Mouse (Mus musculus) adrenal gland, postnatal 25 days (tissue): Measurements from ENCODE around the gene Mybpc2. TPM values are rescaled to one million over a fixed set of nuclear protein-coding genes. Genes with fewer than 3 reads are reported as not detected.

Experiments
- DNase-seq: peaks from one replicate; pipeline ENCODE4 v3.0.0; 2021; ENCODE audit warnings: mixed read lengths
- microRNA-seq, 2 experiments: library from miRNA; unstranded; fragments of <30 nt; microRNA quantifications; one replicate each; pipeline ENCODE4 v1.2.0; 2021
- total RNA-seq: library from RNA; stranded (reverse); gene quantifications from 2 replicates; pipeline ENCODE4 v1.2.3, GENCODE M21; 2021

Gene Mybpc2
- total RNA-seq, 1 experiment from 2014 or later = not detected

DNA sequence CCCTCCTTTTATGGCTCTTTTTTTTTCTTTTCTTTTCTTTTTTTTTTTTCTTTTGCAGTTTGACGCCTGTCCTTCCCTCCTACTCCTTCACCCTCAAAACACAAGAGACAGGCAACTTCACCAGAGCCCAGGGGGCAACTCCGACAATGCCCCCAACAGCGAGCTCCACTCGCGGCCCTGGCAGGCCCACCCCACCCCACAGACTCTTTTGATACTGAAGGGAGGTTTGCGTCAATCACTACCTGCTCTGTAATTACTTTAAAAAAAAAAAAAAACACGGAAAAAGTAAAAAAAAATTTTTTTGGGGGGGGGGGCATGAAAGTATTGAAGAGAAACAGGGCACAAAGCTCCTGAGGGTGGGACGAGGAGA is 61.4 kb downstream of the Mybpc2 start:
- DNase-seq = no peak

- no peak for DNase-seq
Measured at GRCm38 (mm10) chr7:44462218-44463055, 62.0 kb downstream of the Mybpc2 start.

- no peak for DNase-seq
Measured at GRCm38 (mm10) chr7:44461503-44462217, 62.8 kb downstream of the Mybpc2 start.

GRCm38 (mm10) chr7:44460767-44461502 is 63.5 kb downstream of the Mybpc2 start:
- no peak for DNase-seq

DNA sequence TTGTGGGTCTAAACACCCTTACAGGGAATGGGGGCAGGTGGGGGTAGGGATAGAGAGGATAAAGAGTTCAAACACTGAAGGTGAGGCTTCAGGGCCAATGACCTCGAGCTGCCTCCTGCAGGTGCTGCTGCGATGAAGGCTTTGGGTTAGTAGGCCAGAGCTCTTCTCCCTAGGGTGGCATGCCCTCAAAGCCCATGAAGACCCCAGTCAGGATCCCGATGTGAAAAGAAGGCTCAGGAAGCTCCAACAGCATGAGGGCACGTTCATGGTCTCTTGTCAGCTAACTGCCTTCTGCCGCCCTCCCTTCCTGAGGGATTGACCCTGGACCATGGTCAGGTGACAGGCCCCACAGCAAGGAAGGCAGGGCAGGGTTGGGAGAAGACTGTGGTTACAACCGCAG is 64.4 kb downstream of the Mybpc2 start:
- DNase-seq = no peak

GRCm38 (mm10) chr7:44456302-44456701 is 68.2 kb downstream of the Mybpc2 start:
- no peak for DNase-seq

DNA sequence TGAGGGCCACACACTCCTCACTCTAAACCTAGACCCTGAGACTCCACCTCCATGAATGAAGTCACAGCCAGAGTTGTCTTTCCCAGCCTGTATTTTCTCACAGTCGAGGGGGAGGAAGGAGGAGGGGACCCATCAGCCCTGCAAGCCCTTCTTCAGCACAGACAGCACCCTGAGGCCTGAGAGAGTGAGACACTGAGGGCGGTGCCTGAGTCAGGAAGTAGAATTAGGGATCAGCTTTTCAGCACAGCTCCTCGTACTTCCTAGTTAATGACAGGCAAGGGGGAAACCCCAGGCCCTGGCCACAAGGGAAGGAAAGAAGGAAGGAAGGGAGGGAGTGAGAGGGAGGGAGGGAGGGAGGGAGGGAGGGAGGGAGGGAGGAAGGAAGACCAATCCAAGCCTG is 71.2 kb downstream of the Mybpc2 start:
- no peak for DNase-seq

Small RNA genes lying within 50 kb of the gene (microRNA-seq; reads per million reads assigned to microRNA genes)
- gene Mir7052 = 0.69 to 2.1 reads per million in 2 experiments
- 0.36 to 1.7 reads per million in 2 experiments for gene Mir7053

Other genes starting within 250 kb of the Mybpc2 start
- gene Clec11a, start 217.8 kb downstream of the Mybpc2 start, total RNA-seq = 3.4 and 3.6 TPM in 2 replicates
- gene Shank1, start 214.4 kb downstream of the Mybpc2 start, total RNA-seq = 8.5 and 10.4 TPM in 2 replicates
- gene Syt3, start 140.6 kb downstream of the Mybpc2 start, total RNA-seq = 4.1 and 5.7 TPM in 2 replicates
- gene 1700008O03Rik, start 138.8 kb downstream of the Mybpc2 start, total RNA-seq = 2.3 TPM in 1 of 2 replicates, not detected in the other
- gene Lrrc4b, start 95.6 kb downstream of the Mybpc2 start, total RNA-seq = 4.3 and 5.8 TPM in 2 replicates
- 0.61 and 1.9 TPM in 2 replicates for gene Aspdh, start 59.3 kb downstream of the Mybpc2 start, total RNA-seq
- gene Josd2, start 56.7 kb downstream of the Mybpc2 start, total RNA-seq = 43.9 and 49.2 TPM in 2 replicates
- 83.9 and 97.6 TPM in 2 replicates for gene Emc10, start 28.1 kb downstream of the Mybpc2 start, total RNA-seq
- 12.3 and 17.5 TPM in 2 replicates for gene Fam71e1, start 28.1 kb downstream of the Mybpc2 start, total RNA-seq
- 0.43 TPM in 1 of 2 replicates, not detected in the other for gene Spib, start 7.4 kb upstream of the Mybpc2 start, total RNA-seq
- gene Pold1, start 24.2 kb upstream of the Mybpc2 start, total RNA-seq = 14.2 and 22.6 TPM in 2 replicates
- gene Nr1h2, start 29.3 kb upstream of the Mybpc2 start, total RNA-seq = 133 and 140 TPM in 2 replicates
- gene Napsa, start 47.7 kb upstream of the Mybpc2 start, total RNA-seq = 0.88 TPM in 1 of 2 replicates, not detected in the other
- 5.9 and 6.0 TPM in 2 replicates for gene Kcnc3, start 66.0 kb upstream of the Mybpc2 start, total RNA-seq
- gene Myh14, start 146.2 kb upstream of the Mybpc2 start, total RNA-seq = 2.8 and 4.3 TPM in 2 replicates
- gene Izumo2, start 184.1 kb upstream of the Mybpc2 start, total RNA-seq = not detected in 2 replicates
- gene Vrk3, start 223.8 kb upstream of the Mybpc2 start, total RNA-seq = 58.7 and 59.3 TPM in 2 replicates
- gene Zfp473, start 226.4 kb upstream of the Mybpc2 start, total RNA-seq = 0.71 and 0.88 TPM in 2 replicates